In the genomic region with DNA sequence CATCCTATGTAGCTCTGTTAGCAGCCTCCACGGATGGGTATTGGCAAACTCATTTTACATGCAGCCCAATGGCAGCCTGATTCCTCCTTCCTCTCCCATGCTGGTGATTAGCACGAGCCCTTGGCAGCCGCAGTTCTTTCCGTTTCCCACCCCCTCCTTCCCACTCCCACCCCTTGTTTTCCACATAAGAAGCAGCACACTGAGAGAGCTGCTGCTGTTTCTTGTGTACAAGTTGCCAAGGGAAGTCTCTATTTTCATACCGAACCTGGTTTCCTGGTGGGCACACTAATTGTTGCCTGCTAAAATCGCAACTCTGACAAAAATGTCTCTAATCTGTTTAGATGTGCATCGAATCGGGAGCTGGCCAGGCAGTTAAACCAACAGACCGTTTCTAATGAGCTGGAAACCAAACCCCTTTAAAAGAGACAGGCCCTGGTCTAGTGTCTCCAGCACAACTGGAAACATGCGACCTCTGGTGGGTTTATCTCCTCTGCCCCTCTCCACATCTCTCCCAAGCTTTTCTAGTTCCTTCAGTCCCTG, we compare ENCODE assay signal across 9 mouse cellular contexts.
DNase-seq lines count a peak whose midpoint lies in the region; ATAC-seq lines count a peak whose summit lies in the region.
"Had no signal": no experiment of that assay in that cellular context is flagged by ENCODE, and none has a peak within 500 bp of the region (broad histone marks: within the 10 kb centered on the region; RNA-seq: fewer than 3 reads in every experiment).

No protein-coding gene starts in this region.

- 32% methylated on average over 10 of the region's 10 CpGs for WGBS in limb, embryonic 12.5 days
- WGBS in limb, embryonic 10.5 days, result 53% methylated on average over 10 of the region's 10 CpGs
- WGBS in forebrain, embryonic 10.5 days, result 12% methylated on average over 10 of the region's 10 CpGs

- H3K9me3 ChIP-seq in limb, embryonic 12.5 days, result no peaks in the 10 kb centered on the region
- H3K9me3 ChIP-seq in limb, embryonic 10.5 days (replicated peaks), result no peaks in the 10 kb centered on the region
- no peaks in the 10 kb centered on the region for H3K9me3 ChIP-seq in forebrain, embryonic 10.5 days
- H3K9me3 ChIP-seq: liver, embryonic 12.5 days had no signal

- no peak overlapping the region; the same call in 1 of the 2 replicates for H3K4me2 ChIP-seq in limb, embryonic 12.5 days
- H3K4me2 ChIP-seq: liver, embryonic 12.5 days had no signal

- 0 out of 2 replicates have a peak overlapping the region, but pooled peaks have one; percentile 18 for H3K9ac ChIP-seq in limb, embryonic 12.5 days (replicated peaks)
- H3K9ac ChIP-seq: liver, embryonic 12.5 days had no signal

- DNase-seq in limb, embryonic 10.5 days (ENCODE audit: low spot score), result no peak
- DNase-seq in forebrain, embryonic 10.5 days (ENCODE audit: extremely low spot score, low spot score), result peak; percentile 24
- peak; percentile 28 for DNase-seq in kidney, postnatal 10 days
- peak; percentile 45 to 62 for DNase-seq in right cerebral cortex, postnatal 10 days (ENCODE audit: low spot score in 2 of 2)
- no peak for DNase-seq in T-cell, adult 2 months (ENCODE audit: low spot score)
- no peak for DNase-seq in cerebellum, adult 18-20 months
- no peak for DNase-seq in urinary bladder, postnatal 14 days (ENCODE audit: low spot score)

- H3K27me3 ChIP-seq in limb, embryonic 12.5 days, result no peaks in the 10 kb centered on the region
- H3K27me3 ChIP-seq in limb, embryonic 10.5 days (ENCODE audit: low read depth, poor library complexity, severe bottlenecking), result no peaks in the 10 kb centered on the region
- H3K27me3 ChIP-seq in forebrain, embryonic 10.5 days (ENCODE audit: poor library complexity, severe bottlenecking), result no peaks in the 10 kb centered on the region

- H3K4me3 ChIP-seq in limb, embryonic 12.5 days (replicated peaks), result no peak overlapping the region
- H3K4me3 ChIP-seq in limb, embryonic 10.5 days, result no peak overlapping the region
- peak overlapping the region; percentile 26; the same call in 1 of the 2 replicates for H3K4me3 ChIP-seq in forebrain, embryonic 10.5 days
- H3K4me3 ChIP-seq: liver, embryonic 12.5 days had no signal

- peaks cover 10% of the 10 kb centered on the region for H3K4me1 ChIP-seq in limb, embryonic 12.5 days (replicated peaks)
- peaks cover 11% of the 10 kb centered on the region; the same call in 1 of the 2 replicates for H3K4me1 ChIP-seq in limb, embryonic 10.5 days
- peaks cover 18% of the 10 kb centered on the region for H3K4me1 ChIP-seq in forebrain, embryonic 10.5 days

- no peaks in the 10 kb centered on the region for H3K36me3 ChIP-seq in limb, embryonic 12.5 days
- no peaks in the 10 kb centered on the region for H3K36me3 ChIP-seq in limb, embryonic 10.5 days
- no peaks in the 10 kb centered on the region for H3K36me3 ChIP-seq in forebrain, embryonic 10.5 days (replicated peaks)
- H3K36me3 ChIP-seq: liver, embryonic 12.5 days had no signal

- no peak overlapping the region for H3K27ac ChIP-seq in limb, embryonic 12.5 days
- H3K27ac ChIP-seq in limb, embryonic 10.5 days, result no peak overlapping the region
- H3K27ac ChIP-seq in forebrain, embryonic 10.5 days, result peak overlapping the region; percentile 58
- H3K27ac ChIP-seq: liver, embryonic 12.5 days had no signal

- no peak for ATAC-seq in limb, embryonic 12.5 days (ENCODE audit: insufficient number of reproducible peaks, insufficient read depth, low FRiP score, low TSS enrichment, low read depth)
- ATAC-seq: liver, embryonic 12.5 days had no signal

Comparison
In these comparisons a context has a peak if more than half of its experiments do, and no peak if none do; other contexts are left out.
1. DNase-seq: peak in forebrain, embryonic 10.5 days (single experiment), kidney, postnatal 10 days (single experiment) and right cerebral cortex, postnatal 10 days (2 of 2); none in limb, embryonic 10.5 days (single experiment), T-cell, adult 2 months (single experiment), cerebellum, adult 18-20 months (0 of 2) and urinary bladder, postnatal 14 days (single experiment).